Mouse (Mus musculus): ENCODE data around the gene Gm20481.
A peak's percentile ranks its signal among the peaks of the same experiment; 100 is the strongest.
"Not testable (repeated sequence)": the region's sequence is repeated elsewhere in the genome, so short reads cannot be mapped to it uniquely, and the experiment has no call there.

Gm20481 gene

GRCm38 (mm10) chr17:35002153-35002865 lies 32.6 kb downstream of the Gm20481 start:
- no peak for DNase-seq (ENCODE audit: low read depth in 1 of 2, low spot score in 2 of 2)

- DNase-seq (ENCODE audit: low read depth in 1 of 2, low spot score in 2 of 2) = no peak
Measured at GRCm38 (mm10) chr17:35003022-35003838, 33.5 kb downstream of the Gm20481 start.

- no peak for DNase-seq (ENCODE audit: low read depth in 1 of 2, low spot score in 2 of 2)
Measured at GRCm38 (mm10) chr17:35004075-35004717, 34.5 kb downstream of the Gm20481 start.

DNA sequence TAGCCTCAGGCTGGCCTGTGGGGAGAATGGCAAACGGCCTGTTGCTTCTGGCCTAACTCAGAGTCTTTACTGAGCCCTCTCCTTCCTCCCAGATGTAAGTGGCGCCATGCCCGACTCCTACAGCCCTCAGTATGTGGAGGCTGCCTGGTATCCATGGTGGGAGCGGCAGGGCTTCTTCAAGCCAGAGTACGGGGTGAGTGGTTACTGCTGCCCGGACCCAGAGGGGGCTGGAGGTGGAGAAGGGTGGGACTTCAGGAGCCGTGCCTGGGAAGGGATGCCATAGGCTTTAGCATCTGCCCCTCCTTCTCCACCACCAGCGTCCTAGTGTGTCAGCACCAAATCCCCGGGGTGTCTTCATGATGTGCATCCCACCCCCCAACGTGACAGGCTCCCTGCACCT lies 35.4 kb downstream of the Gm20481 start:
- no peak for DNase-seq (ENCODE audit: low read depth in 1 of 2, low spot score in 2 of 2)

DNA sequence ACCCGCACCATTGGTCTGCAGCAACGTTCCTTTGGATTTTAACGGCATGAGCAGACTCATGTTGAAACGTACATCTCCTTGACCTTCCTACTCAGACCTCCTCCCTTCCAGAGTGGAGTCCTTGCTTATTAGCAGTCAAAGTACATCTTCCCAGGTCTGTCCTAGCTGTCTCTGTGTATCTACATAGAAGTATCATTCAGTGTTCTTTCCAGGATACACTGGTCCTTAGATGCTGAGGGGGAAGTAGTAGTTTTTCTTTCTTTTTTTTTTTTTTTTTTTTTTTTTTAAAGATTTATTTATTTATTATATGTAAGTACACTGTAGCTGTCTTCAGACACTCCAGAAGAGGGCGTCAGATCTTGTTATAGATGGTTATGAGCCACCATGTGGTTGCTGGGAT lies 36.2 kb downstream of the Gm20481 start:
- not testable (repeated sequence) for DNase-seq (ENCODE audit: low read depth in 1 of 2, low spot score in 2 of 2)

DNA sequence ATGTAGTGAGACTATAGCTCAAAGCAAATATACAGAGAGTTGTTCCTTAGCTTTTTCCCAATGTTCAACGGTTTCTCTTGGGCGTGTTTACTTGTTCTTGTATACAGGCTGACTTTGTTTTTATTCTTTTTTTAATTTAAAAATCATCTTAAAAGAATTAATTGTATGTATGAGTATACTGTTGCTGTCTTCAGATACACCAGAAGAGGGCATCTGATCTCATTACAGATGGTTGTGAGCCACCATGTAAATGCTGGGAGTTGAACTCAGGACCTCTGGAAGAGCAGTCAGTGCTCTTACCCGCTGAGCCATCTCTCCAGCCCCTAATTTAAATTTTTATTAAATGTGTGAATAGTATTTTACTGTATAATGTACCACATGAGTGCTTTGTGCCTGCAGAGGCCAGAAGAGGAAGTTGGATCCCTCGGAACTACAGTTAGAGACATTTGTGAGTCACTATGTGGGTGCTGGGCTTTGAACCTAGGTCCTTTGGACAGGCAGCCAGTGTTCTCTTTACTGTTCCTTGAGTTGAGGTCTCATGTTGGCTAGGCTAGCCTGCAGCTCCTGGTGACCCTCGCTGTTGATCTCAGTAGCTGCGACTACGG lies 37.8 kb downstream of the Gm20481 start:
- DNase-seq (ENCODE audit: low read depth in 1 of 2, low spot score in 2 of 2) = no peak

DNA sequence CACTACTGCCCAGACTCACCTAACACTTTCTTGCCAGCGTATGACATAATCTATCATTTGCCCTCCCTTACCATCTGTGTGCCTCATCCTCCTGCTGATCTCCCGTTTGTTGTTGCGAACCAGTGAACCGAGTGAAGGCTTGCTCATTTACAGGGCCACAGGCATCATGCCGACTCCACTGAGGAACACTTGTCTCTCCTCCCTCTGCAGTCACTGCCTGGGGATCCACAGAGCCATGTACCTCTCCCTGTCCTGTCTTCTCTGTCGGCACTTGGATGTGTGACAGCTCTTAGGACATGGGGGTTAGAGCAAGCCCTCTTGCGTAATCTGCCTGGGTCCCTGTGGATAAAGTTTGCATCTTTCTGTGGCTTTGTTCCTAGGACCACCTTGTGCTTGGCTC lies 39.9 kb downstream of the Gm20481 start:
- no peak for DNase-seq (ENCODE audit: low read depth in 1 of 2, low spot score in 2 of 2)

DNA sequence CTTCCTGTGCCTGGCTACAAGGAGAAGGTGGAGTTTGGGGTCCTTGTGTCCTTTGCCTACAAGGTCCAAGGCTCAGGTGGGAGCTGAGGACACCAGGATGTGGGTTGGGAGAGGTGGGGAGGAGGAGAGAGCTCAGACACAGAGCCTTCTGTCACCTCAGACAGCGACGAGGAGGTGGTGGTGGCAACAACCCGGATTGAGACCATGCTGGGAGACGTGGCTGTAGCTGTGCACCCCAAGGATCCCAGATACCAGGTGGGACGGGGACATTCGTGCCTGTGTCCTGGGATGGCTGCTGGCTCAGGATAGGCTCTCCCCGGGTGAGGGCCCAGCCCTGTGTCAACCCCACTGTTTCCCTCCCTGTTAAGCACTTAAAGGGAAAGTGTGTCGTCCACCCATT lies 41.7 kb downstream of the Gm20481 start:
- DNase-seq (ENCODE audit: low read depth in 1 of 2, low spot score in 2 of 2) = no peak

- no peak for DNase-seq (ENCODE audit: low read depth in 1 of 2, low spot score in 2 of 2)
Measured at GRCm38 (mm10) chr17:35012430-35012829, 42.7 kb downstream of the Gm20481 start.

DNA sequence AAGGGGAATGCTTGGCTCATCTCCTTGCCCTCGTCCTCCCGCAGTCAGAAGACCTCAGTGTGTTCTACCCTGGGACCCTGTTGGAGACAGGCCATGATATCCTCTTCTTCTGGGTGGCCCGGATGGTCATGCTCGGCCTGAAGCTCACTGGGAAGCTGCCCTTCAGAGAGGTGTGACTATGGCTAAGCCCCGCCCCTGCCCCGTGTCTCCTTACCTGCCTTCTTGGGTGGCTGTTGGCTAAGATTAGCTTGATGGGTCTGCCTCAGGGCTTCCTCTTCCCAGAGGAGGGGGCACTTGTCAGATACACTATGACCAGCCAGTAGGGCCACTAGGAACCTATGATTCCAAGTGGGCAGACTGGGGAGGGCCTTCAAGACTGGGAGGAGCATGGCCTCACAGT lies 43.5 kb downstream of the Gm20481 start:
- no peak for DNase-seq (ENCODE audit: low read depth in 1 of 2, low spot score in 2 of 2)

- no peak for DNase-seq (ENCODE audit: low read depth in 1 of 2, low spot score in 2 of 2)
Measured at GRCm38 (mm10) chr17:35015296-35015695, 45.6 kb downstream of the Gm20481 start.

- no peak for DNase-seq (ENCODE audit: low read depth in 1 of 2, low spot score in 2 of 2)
Measured at GRCm38 (mm10) chr17:35016376-35016775, 46.7 kb downstream of the Gm20481 start, which contains the start of gene Vwa7. Gene Vwa7, plus strand, starts transcription at chr17:35016579.

GRCm38 (mm10) chr17:35016791-35017705 lies 47.3 kb downstream of the Gm20481 start:
- no peak for DNase-seq (ENCODE audit: low read depth in 1 of 2, low spot score in 2 of 2)

DNA sequence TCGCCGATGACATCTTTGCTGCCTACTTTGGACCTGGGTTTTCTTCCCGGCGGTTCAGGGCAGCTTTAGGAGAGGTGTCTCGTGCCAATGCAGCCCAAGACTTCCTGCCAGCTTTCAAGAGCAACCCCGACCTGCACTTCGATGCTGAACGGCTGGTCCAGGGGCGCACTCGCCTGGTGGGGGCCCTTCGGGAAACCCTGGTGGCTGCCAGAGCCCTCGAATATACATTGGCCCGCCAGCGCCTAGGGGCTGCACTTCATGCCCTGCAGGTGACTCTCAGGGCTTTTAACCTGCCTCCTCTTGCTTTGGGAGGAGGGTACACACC lies 48.0 kb downstream of the Gm20481 start:
- no peak for DNase-seq (ENCODE audit: low read depth in 1 of 2, low spot score in 2 of 2)

- no peak for DNase-seq (ENCODE audit: low read depth in 1 of 2, low spot score in 2 of 2)
Measured at GRCm38 (mm10) chr17:35018171-35018570, 48.5 kb downstream of the Gm20481 start.

DNA sequence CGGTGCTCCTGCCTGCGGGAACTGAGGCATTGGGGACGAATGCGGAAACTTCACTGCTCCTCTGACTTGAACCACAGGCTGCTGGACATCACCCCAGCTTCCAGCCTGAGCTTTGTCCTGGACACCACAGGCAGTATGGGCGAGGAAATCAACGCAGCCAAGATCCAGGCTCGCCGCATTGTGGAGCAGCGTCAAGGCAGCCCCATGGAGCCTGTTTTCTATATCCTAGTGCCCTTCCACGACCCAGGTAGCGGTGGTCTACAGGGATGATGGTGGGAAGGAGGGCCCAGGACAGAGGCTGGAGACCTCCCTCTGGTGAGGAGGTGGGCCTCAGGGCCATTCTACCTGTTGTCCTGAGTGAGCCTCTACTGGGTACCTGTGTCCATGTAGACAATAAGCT lies 50.2 kb downstream of the Gm20481 start:
- no peak for DNase-seq (ENCODE audit: low read depth in 1 of 2, low spot score in 2 of 2)

DNA sequence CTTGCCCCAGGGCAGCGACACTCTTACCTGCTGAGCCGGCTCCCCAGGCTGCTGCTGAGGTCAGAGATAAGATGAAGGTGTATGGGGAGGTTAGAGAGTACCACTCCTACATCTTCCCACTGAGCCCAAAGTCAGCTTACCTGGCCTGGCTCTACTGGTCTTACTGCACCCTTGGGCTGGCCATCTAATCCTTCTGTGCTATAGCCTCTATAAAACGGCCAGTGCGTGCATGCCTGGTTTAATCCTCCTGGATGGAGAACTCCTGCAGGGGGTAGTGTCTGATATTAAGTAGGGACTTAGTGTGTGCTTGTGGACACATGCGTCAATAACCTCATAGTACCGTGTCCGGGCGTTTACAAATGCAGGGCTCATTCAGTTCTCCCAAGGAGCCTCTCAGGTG lies 50.8 kb downstream of the Gm20481 start:
- no peak for DNase-seq (ENCODE audit: low read depth in 1 of 2, low spot score in 2 of 2)

- DNase-seq (ENCODE audit: low read depth in 1 of 2, low spot score in 2 of 2) = peak; percentile 53 to 73
Measured at GRCm38 (mm10) chr17:35021163-35021808, 51.6 kb downstream of the Gm20481 start.
